Mouse (Mus musculus) erythroblast, embryonic 14.5 days (primary cell): ENCODE measurements around the gene Txlna.

Source experiments
- GATA1 ChIP-seq: IDR thresholded peaks from 2 replicates; pipeline ENCODE4 v1.6.1; 2012; ENCODE audit warnings: low read length, inconsistent platforms, mixed read lengths
- TAL1 ChIP-seq: IDR thresholded peaks from 3 replicates; pipeline ENCODE4 v1.6.1; 2012; ENCODE audit warnings: low read length, inconsistent platforms, mixed read lengths

- TF ChIP-seq TAL1 (no peak), GATA1 (no peak)
Observed at GRCm38 (mm10) chr4:129631867-129632266, 9.0 kb downstream of the Txlna start.
